Mouse (Mus musculus) ES-CJ7 (cell line): ENCODE results near the gene Col18a1.

ENCODE experiments used
- DNase-seq: peaks from one replicate; pipeline ENCODE4 v3.0.0; 2011; ENCODE audit warnings: low read depth, low spot score

Gene Col18a1

GRCm38 (mm10) chr10:77017662-77018061 is 148.7 kb downstream of the Col18a1 start:
- DNase-seq, result no peak

GRCm38 (mm10) chr10:77017061-77017460 is 149.3 kb downstream of the Col18a1 start:
- no peak for DNase-seq

- peak; percentile 50 for DNase-seq
These were observed 149.8 kb downstream of the Col18a1 start for GRCm38 (mm10) chr10:77016499-77016898.

- DNase-seq, result no peak
These were observed 150.3 kb downstream of the Col18a1 start for GRCm38 (mm10) chr10:77016080-77016479.

GRCm38 (mm10) chr10:77011681-77012080 is 154.7 kb downstream of the Col18a1 start:
- DNase-seq, result no peak

GRCm38 (mm10) chr10:77008698-77009097 is 157.7 kb downstream of the Col18a1 start:
- no peak for DNase-seq

- DNase-seq, result peak; percentile 42
These were observed 158.2 kb downstream of the Col18a1 start for GRCm38 (mm10) chr10:77008109-77008561.

- DNase-seq, result peak; percentile 73
These were observed 158.8 kb downstream of the Col18a1 start for GRCm38 (mm10) chr10:77007433-77008108.

- DNase-seq, result no peak
These were observed 161.4 kb downstream of the Col18a1 start for GRCm38 (mm10) chr10:77004936-77005335.
